8 mouse cellular contexts compared by ENCODE assay signal in the genomic region with DNA sequence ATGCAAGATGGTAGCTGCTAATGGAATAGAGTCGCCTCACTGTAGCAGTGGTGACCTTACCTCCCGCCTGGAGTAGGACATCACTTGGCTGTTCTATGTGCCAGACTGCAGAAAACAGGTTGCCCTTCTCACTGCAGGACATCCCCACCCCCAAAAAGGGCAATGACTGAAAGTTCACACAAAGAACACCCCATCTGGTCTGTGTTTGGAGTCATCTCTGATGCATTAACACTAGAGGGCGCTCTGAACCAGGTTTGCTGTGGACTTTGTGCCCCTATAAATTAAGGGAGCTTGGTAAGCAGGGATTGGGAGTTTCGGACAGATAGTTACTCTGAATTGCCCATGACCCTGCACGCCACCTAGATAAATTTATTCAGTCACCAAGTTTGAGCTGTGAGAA. TPM values are rescaled to one million over a fixed set of nuclear protein-coding genes. Genes with fewer than 3 reads are reported as not detected.
A peak's percentile ranks its signal among the peaks of the same experiment; 100 is the strongest.
DNase-seq lines count a peak whose midpoint lies in the region; ATAC-seq and TF ChIP-seq lines count a peak whose summit lies in the region.
"Had no signal": no experiment of that assay in that cellular context is flagged by ENCODE, and none has a peak within 500 bp of the region (broad histone marks: within the 10 kb centered on the region; RNA-seq: fewer than 3 reads in every experiment).

No protein-coding gene starts in this region.

- H3K9me3 ChIP-seq in neural tube, embryonic 13.5 days: no peaks in the 10 kb centered on the region
- H3K9me3 ChIP-seq: heart, embryonic 15.5 days had no signal

- no peak overlapping the region for H3K4me3 ChIP-seq in layer of hippocampus, adult 2 months
- H3K4me3 ChIP-seq in neural tube, embryonic 13.5 days: no peak overlapping the region
- H3K4me3 ChIP-seq: heart, embryonic 15.5 days had no signal

- no peak overlapping the region for H3K4me2 ChIP-seq in neural tube, embryonic 13.5 days
- H3K4me2 ChIP-seq: heart, embryonic 15.5 days had no signal

- H3K27ac ChIP-seq in layer of hippocampus, adult 2 months: no peak overlapping the region
- no peak overlapping the region for H3K27ac ChIP-seq in neural tube, embryonic 13.5 days (replicated peaks)
- H3K27ac ChIP-seq: heart, embryonic 15.5 days had no signal

- no peaks in the 10 kb centered on the region for H3K27me3 ChIP-seq in neural tube, embryonic 13.5 days
- H3K27me3 ChIP-seq: heart, embryonic 15.5 days had no signal

- peak; percentile 81 for TF ChIP-seq CTCF in layer of hippocampus, adult 2 months (conservative IDR thresholded peaks at IDR 0.05)

- 27% methylated on average over 5 of the region's 5 CpGs for WGBS in neural tube, embryonic 13.5 days

- ATAC-seq in neural tube, embryonic 13.5 days (ENCODE audit: low read depth): 0 out of 2 replicates have a peak, but pooled peaks have one; percentile 23

- no peak overlapping the region for H3K9ac ChIP-seq in neural tube, embryonic 13.5 days
- H3K9ac ChIP-seq: heart, embryonic 15.5 days had no signal

- intact Hi-C loops in gastrocnemius, postnatal 36 days (cut with DNase I): loop anchor here (5.0 kb wide), 1 partner anchor 135 kb away; no protein-coding TSS in a partner anchor

- DNase-seq in layer of hippocampus, adult 2 months (ENCODE audit: low spot score in 2 of 2): peak in 1 of 2 experiments; percentile 41
- DNase-seq in layer of hippocampus, adult 9-10 months (ENCODE audit: low spot score): no peak
- DNase-seq in Muller cell, postnatal 12 days (ENCODE audit: inconsistent ontology term): peak; percentile 54
- peak; percentile 84 for DNase-seq in embryo, embryonic 10.5 days (ENCODE audit: low spot score)
- DNase-seq in kidney, postnatal 10 days: peak; percentile 46
- no peak for DNase-seq in gastrocnemius, postnatal 36 days

- no peaks in the 10 kb centered on the region for H3K4me1 ChIP-seq in neural tube, embryonic 13.5 days (replicated peaks)
- H3K4me1 ChIP-seq: heart, embryonic 15.5 days had no signal

- H3K36me3 ChIP-seq in neural tube, embryonic 13.5 days: no peaks in the 10 kb centered on the region
- H3K36me3 ChIP-seq: heart, embryonic 15.5 days had no signal

RNA-seq across cellular contexts. Expression of a gene that starts 8.7 kb away (rescaled TPM):
- total RNA-seq in layer of hippocampus, adult 2 months (2021): 10 to 100 TPM; 21.4 to 24.4 TPM
- 14.9 and 15.0 TPM in 2 replicates for polyA plus RNA-seq in neural tube, embryonic 13.5 days (2015; fragmentation: Nextera tagmentation; extraction: Ambion mirVana)
- total RNA-seq in gastrocnemius, postnatal 36 days (2021): 100 to 1,000 TPM; 131 to 150 TPM

RNA-seq across cellular contexts. Expression of a gene that starts 14.4 kb away (rescaled TPM):
- total RNA-seq in layer of hippocampus, adult 2 months (2021): 10 to 100 TPM; 47.6 to 57.0 TPM
- 50.3 and 61.8 TPM in 2 replicates for polyA plus RNA-seq in neural tube, embryonic 13.5 days (2015; fragmentation: Nextera tagmentation; extraction: Ambion mirVana)
- total RNA-seq in gastrocnemius, postnatal 36 days (2021): 100 to 1,000 TPM; 115 to 116 TPM

RNA-seq across cellular contexts. Expression of a gene that starts 49.1 kb away (rescaled TPM):
- total RNA-seq in layer of hippocampus, adult 2 months (2021): under 1 TPM; 0.23 to 0.27 TPM
- polyA plus RNA-seq in neural tube, embryonic 13.5 days (2015; fragmentation: Nextera tagmentation; extraction: Ambion mirVana): 0.14 TPM in 1 of 2 replicates, not detected in the other
- under 1 TPM in 1 of 2 experiments, not detected in 1; 0.12 TPM for total RNA-seq in gastrocnemius, postnatal 36 days (2021)

Comparison
In these comparisons a context has a peak if more than half of its experiments do, and no peak if none do; other contexts are left out.
1. DNase-seq: peak in Muller cell, postnatal 12 days (single experiment), embryo, embryonic 10.5 days (single experiment) and kidney, postnatal 10 days (single experiment); none in layer of hippocampus, adult 9-10 months (single experiment) and gastrocnemius, postnatal 36 days (0 of 2).
2. RNA of a gene that starts 8.7 kb away (total RNA-seq): 131 to 150 TPM in gastrocnemius, postnatal 36 days; 21.4 to 24.4 TPM in layer of hippocampus, adult 2 months; every median in the first group is over 4 times any median in the second.